Comparison of ENCODE assay signal across 15 mouse cellular contexts in genomic region chr10:21976253-21976652, GRCm38 (mm10).
DNase-seq lines count a peak whose midpoint lies in the region; ATAC-seq and TF ChIP-seq lines count a peak whose summit lies in the region.
"Had no signal": no experiment of that assay in that cellular context is flagged by ENCODE, and none has a peak within 500 bp of the region (broad histone marks: within the 10 kb centered on the region; RNA-seq: fewer than 3 reads in every experiment).

No protein-coding gene starts in this region.

- no peak for TF ChIP-seq CTCF in kidney, adult 2 months (conservative IDR thresholded peaks at IDR 0.05; ENCODE audit: insufficient read depth, insufficient read length, low read depth, low read length)
- no peak for TF ChIP-seq CTCF in hindbrain, postnatal 0 days (IDR thresholded peaks at IDR 0.05; ENCODE audit: low read depth)

- H3K4me1 ChIP-seq in kidney, adult 2 months (ENCODE audit: control insufficient read depth, insufficient read depth, low read length): no peaks in the 10 kb centered on the region
- H3K4me1 ChIP-seq in hindbrain, postnatal 0 days (ENCODE audit: insufficient read depth, low read length): no peaks in the 10 kb centered on the region
- H3K4me1 ChIP-seq: embryonic facial prominence, embryonic 13.5 days had no signal

- no peaks in the 10 kb centered on the region for H3K27me3 ChIP-seq in kidney, adult 2 months (replicated peaks; ENCODE audit: control insufficient read depth, insufficient read depth, low read length)
- H3K27me3 ChIP-seq in hindbrain, postnatal 0 days (ENCODE audit: insufficient read depth, low read length): no peaks in the 10 kb centered on the region
- H3K27me3 ChIP-seq: CH12.LX; embryonic facial prominence, embryonic 13.5 days had no signal

- DNase-seq in kidney, adult 2 months: peak; percentile 9
- no peak for DNase-seq in kidney, adult 11 months
- peak; percentile 13 for DNase-seq in lung, postnatal 14 days
- peak; percentile 80 to 86 for DNase-seq in spleen, postnatal 36 days (ENCODE audit: low spot score in 2 of 2)
- no peak for DNase-seq in hindbrain, postnatal 0 days (ENCODE audit: low spot score)
- DNase-seq in urinary bladder, postnatal 4 days (ENCODE audit: low spot score in 2 of 2): no peak
- no peak for DNase-seq in adrenal gland, postnatal 4 days (ENCODE audit: low spot score in 2 of 2)
- DNase-seq: cerebellum, postnatal 10 days; heart, postnatal 4 days; kidney, adult 18-20 months; lung, embryonic 14.5 days had no signal

- no peak overlapping the region for H3K4me3 ChIP-seq in kidney, adult 2 months (ENCODE audit: insufficient read depth, low read depth, low read length)
- H3K4me3 ChIP-seq in hindbrain, postnatal 0 days (ENCODE audit: low read length): no peak overlapping the region
- H3K4me3 ChIP-seq: embryonic facial prominence, embryonic 13.5 days had no signal

- H3K4me2 ChIP-seq in hindbrain, postnatal 0 days (ENCODE audit: low read depth, low read length): no peak overlapping the region
- H3K4me2 ChIP-seq: embryonic facial prominence, embryonic 13.5 days; lung, embryonic 14.5 days had no signal

- no peaks in the 10 kb centered on the region for H3K9me3 ChIP-seq in hindbrain, postnatal 0 days (ENCODE audit: low read length)
- H3K9me3 ChIP-seq: embryonic facial prominence, embryonic 13.5 days had no signal

- TF ChIP-seq POLR2A in kidney, adult 2 months (IDR thresholded peaks at IDR 0.05; ENCODE audit: low read depth, low read length): no peak

- ATAC-seq in CD4-positive, CD25-positive, alpha-beta regulatory T cell, adult 4 months: peak; percentile 87
- ATAC-seq in hindbrain, postnatal 0 days: no peak
- ATAC-seq: forebrain, embryonic 14.5 days had no signal

- no peak overlapping the region for H3K27ac ChIP-seq in kidney, adult 2 months (ENCODE audit: insufficient read depth, low read depth, low read length)
- no peak overlapping the region for H3K27ac ChIP-seq in hindbrain, postnatal 0 days
- H3K27ac ChIP-seq: embryonic facial prominence, embryonic 13.5 days had no signal

- no peak overlapping the region for H3K9ac ChIP-seq in hindbrain, postnatal 0 days (replicated peaks; ENCODE audit: low read length)
- H3K9ac ChIP-seq: embryonic facial prominence, embryonic 13.5 days; lung, embryonic 14.5 days had no signal

- 83% methylated on average over 5 of the region's 5 CpGs for WGBS in kidney, adult 2 months
- WGBS in hindbrain, postnatal 0 days: 82% methylated on average over 5 of the region's 5 CpGs

- no peaks in the 10 kb centered on the region for H3K36me3 ChIP-seq in kidney, adult 2 months (ENCODE audit: control insufficient read depth, insufficient read depth, low read length)
- no peaks in the 10 kb centered on the region for H3K36me3 ChIP-seq in hindbrain, postnatal 0 days (ENCODE audit: insufficient read depth, low read length)
- H3K36me3 ChIP-seq: embryonic facial prominence, embryonic 13.5 days had no signal

Comparison
In these comparisons a context has a peak if more than half of its experiments do, and no peak if none do; other contexts are left out.
1. DNase-seq: peak in kidney, adult 2 months (single experiment), lung, postnatal 14 days (single experiment) and spleen, postnatal 36 days (2 of 2); none in kidney, adult 11 months (single experiment), hindbrain, postnatal 0 days (single experiment), urinary bladder, postnatal 4 days (0 of 2) and adrenal gland, postnatal 4 days (0 of 2).